Mouse (Mus musculus) left cerebral cortex, postnatal 25 days (tissue): ENCODE data around the gene St6gal1. TPM values are rescaled to one million over a fixed set of nuclear protein-coding genes. Genes with fewer than 3 reads are reported as not detected.

Experiments used
- DNase-seq, 2 experiments: peaks; one replicate each; pipeline ENCODE4 v3.0.0; 2022; ENCODE audit warnings: low spot score in 2 of 2, mixed read lengths in 1 of 2
- intact Hi-C: fragments of 180-260 bp; cut with DNase I; formaldehyde crosslinking; loops from one replicate; pipeline ENCODE4 v1.15.1; 2025
- total RNA-seq, 2 experiments: library from RNA; stranded (reverse); gene quantifications; 2 replicates each; pipeline ENCODE4 v1.2.3; 2021

Gene St6gal1
- total RNA-seq, 2 experiments from 2014 or later, result 13.1 to 13.5 TPM

DNA sequence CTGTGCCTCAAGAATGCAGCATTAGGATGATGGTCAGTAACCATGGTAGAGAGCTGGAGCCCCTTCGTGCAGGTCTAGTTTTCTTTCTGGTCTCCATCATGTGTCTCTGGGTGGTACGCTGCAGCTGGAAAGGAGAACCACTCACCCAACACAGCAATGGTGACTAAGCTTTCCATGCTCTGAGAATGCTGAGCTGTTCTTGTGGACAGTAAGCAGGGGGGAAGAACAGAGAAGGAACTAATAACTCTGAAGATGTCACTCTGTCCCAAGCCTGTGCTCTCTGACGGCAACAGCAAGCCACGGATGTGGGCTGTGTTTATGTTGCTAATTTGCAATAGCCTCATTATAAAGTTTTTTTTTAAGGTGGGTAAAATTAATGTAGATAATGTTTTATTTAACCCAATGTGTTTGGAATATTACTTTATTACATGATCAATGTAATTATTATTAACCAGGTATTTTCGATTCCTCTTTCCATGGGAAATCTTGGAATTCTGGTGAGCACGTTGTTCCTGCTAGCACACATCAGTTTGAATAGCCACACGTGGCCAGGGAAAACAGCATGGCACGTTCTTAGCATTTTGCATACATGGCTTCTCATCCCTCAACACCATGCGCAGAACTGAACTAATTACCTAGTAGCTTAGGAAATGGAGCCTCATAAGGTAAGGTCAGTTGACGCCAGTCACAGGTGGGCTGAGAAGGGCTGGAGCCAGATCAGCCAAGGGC is 62.9 kb downstream of the St6gal1 start:
- DNase-seq, result no peak
- intact Hi-C loops, result no loop called here

GRCm38 (mm10) chr16:23288103-23288502 is 63.6 kb downstream of the St6gal1 start:
- intact Hi-C loops, result no loop called here
- DNase-seq, result no peak

GRCm38 (mm10) chr16:23289424-23289823 is 64.9 kb downstream of the St6gal1 start:
- DNase-seq, result no peak
- intact Hi-C loops, result no loop called here

DNA sequence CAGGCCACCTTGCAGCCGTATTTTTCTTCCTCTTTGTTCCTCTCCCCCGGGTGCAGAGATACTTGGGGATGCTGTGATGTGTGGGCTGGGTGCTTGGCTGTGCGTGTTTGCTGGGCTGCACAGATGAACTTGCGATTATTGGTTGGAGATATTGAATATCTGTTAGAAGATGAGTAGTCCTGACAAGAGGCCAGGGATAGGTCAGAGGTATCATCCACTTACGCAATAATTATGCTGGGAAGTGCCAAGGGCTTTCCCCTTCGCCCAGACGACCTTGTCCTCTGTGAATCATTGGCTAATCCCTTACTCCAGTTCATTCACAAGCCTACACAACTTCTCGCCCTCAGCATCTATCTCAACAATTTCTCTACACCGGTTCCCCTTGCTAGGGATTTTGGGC is 65.6 kb downstream of the St6gal1 start:
- no peak for DNase-seq
- intact Hi-C loops, result no loop called here

DNA sequence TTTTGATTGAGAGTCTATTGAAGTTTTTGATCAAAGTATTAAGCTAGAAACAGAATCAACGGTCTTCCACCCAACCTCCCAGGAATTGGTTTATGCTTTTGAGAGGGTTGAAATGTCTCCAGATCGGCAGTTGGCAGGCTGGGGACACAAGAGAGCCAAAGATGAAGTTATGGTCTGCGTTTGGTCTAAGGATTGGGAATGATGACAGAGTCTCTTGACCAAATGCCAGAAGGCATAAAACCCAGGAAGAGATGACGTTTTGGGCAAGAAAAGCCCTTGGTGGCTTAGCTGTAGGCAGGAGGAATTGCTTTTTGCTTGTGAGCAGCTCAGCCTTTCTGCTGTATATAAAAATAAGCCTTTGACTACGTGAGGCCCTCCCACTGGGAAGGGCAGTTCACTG is 67.0 kb downstream of the St6gal1 start:
- intact Hi-C loops, result no loop called here
- peak in 1 of 2 experiments; percentile 33 for DNase-seq

- DNase-seq, result no peak
- intact Hi-C loops, result no loop called here
Observed at GRCm38 (mm10) chr16:23294236-23294635, 69.7 kb downstream of the St6gal1 start.

GRCm38 (mm10) chr16:23294747-23295146 is 70.2 kb downstream of the St6gal1 start:
- intact Hi-C loops, result no loop called here
- DNase-seq, result no peak

DNA sequence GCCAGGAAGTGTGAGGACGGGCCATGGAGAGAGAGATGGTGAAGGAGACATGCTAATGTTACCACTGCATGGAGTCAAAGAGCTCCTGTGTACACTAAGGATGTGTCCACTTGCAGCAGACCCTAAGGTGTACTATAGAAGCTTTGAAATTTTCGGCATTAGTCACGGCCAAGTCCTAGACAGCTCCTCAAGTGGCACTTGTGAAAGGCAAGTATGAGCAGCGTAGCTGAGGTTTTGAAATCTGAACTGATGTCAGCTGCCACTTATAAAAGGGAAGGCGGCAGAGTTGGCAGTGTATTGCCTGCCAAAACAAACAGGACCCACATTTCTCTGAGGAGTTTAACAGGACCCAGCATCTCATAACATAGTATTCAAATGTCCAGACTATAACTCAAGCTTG is 71.2 kb downstream of the St6gal1 start:
- intact Hi-C loops, result no loop called here
- DNase-seq, result no peak

GRCm38 (mm10) chr16:23296721-23297120 is 72.2 kb downstream of the St6gal1 start:
- intact Hi-C loops, result no loop called here
- no peak for DNase-seq

GRCm38 (mm10) chr16:23298441-23298840 is 73.9 kb downstream of the St6gal1 start:
- intact Hi-C loops, result no loop called here
- no peak for DNase-seq

- intact Hi-C loops, result no loop called here
- DNase-seq, result no peak
Observed at GRCm38 (mm10) chr16:23298911-23299310, 74.4 kb downstream of the St6gal1 start.

DNA sequence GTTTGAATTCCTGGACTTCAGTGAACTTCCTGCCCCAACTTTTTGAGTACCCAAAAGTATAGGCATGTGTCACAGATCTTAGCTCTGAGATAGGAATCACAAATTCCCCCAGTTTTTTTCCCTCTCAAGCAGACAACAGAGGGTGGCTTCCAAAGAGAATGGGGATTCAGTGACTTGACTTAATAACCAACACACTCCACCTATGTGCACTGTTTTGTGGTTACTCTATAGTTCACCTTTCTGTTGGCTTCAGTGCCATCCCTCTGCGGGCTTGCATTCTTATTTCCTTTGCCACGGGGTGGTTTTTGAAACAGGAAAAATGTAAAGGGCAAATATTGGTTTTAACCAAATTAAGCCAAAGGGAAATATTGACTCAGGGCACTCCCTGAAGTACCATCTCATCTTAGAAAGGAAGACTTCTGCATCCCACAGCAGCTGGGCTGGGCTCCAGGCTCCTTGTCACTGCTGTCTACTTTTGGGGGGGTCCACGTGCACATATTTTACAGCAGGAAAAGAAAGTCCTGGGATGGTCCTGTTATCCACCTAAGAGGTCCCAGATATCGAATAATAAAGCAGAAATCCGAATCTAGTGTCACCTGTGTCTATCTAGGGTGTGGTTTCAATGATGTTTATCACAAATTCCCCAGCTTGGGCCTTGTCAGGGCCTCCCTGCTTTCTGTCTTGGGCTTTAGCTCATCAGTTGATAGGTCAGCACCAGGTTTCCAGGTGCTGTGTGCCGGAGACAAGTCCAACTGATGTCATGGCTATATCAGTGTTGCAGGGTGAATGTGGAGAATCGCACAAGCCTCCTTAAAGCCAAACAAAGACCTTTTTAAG is 75.6 kb downstream of the St6gal1 start:
- intact Hi-C loops, result no loop called here
- no peak for DNase-seq

DNA sequence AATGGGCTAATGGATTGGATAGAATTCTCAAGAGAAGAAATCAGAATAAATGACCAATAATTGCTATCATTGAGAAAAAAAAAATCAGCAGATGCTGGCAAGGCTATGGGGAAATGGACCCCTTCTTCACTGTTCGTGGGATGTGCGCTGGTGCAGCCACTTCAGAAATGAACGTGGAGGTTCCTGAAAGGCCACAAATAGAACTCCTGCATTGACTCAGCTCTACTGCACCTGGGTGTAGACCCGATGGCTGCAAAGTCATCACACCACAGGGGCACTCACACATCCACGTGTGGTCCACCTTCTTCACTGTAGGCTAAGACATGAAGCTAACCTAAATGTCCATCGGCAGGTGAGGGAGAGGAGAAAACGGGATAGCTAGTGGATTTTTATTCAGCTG is 77.2 kb downstream of the St6gal1 start:
- intact Hi-C loops, result no loop called here

DNA sequence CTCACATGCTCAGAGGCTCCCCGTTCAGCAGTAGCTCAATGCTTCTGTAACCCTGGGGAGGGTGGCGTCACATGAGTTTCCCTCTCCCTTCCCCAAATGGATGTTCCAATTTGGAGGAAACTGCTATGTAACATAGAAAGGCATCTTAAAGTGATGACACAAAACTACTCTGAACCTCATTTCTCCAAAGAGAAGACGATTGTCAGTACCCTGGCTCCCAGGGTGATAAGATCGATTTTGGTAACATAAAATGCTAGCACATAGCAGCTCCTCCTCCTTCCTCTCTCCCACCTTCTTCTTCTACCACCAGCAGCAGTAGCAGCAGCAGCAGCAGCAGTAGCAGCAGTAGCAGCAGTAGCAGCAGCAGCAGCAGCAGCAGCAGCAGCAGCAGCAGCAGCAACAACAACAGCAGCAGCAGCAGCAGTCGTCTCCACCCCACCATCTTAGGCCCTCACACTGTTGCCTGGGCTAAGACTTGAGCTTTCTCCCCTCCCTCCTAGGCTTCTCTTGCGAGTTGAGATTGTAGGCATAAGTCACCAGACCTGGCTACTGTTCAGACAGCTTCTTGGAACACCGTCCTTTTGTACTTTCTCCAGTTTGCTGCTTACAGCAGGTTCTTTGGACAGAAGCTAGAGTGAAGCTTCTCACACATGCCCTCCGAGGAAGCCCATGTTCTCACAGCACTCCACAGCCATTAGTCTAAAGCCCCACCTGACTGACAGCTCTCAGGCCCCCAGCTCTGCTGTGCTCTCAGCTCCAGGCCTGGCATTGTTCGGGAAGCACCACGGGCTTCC is 81.5 kb downstream of the St6gal1 start:
- no peak for DNase-seq
- intact Hi-C loops, result no loop called here

More for the DNA sequence above, 77.2 kb downstream of the St6gal1 start:
- no peak for DNase-seq

DNA sequence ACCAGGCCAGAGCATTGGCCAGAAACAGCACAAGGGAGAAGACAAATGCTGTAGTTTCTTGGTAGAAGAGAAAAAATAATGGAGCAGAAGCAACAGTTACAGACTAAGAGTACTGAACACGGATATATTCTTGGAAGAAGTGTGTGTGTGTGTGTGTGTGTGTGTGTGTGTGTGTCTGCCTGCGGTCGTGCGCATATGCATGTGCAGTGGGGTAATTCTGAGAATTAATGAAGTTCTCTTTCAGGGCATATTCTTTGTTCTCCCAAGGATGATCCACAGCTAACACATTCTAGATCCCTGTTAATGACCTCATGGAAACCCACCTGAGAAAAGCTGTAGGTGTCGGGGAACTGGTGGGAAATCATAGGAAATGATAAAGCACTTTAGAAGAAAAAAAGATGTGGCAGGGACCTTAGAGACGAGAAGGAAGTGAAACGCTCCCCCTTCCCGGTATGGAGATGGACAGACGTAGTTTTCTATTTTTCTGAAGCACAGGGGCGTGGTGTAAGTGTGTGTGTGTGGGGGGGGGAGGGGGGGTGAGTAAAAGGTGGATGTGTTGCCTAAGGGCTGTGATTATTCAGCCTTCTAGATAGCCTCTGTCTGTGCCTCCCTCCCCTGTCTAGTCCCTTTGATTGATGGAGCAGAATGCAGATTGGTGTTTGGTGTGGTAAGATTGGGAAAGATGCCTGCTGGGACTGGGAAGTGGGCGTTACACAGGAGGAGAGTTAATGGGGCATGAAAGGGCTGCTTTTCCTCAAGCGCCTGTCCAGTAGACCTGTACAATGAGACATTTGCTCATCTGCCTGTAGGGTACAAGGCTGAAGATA is 82.8 kb downstream of the St6gal1 start:
- intact Hi-C loops, result no loop called here
- no peak for DNase-seq

DNA sequence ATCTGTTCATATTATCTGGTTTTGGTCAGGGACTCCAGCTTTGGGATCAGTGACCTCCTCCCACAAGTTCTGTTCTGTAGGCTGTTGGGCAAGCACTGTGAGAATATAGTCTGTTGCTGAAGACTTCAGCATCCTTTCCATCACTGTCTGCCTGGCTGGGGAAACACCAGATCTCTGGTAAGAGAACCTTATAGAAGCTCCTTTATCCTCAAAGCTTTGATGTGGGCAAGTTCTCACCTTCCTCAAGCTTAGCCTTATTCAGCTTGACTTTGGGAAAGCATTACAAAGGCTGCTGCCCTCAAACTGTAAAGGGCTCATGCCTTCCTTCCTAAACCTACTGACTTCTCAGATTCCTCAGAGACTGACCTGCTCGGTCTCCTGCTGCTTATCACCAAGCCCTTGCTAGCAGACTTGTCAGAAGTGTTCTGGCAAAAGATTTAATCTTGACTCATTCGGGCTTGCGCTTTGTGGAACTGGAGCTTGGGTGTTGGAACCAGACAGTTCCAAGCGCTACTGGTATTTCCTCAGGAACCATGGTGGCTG is 83.5 kb downstream of the St6gal1 start:
- intact Hi-C loops, result no loop called here
- DNase-seq, result no peak

DNA sequence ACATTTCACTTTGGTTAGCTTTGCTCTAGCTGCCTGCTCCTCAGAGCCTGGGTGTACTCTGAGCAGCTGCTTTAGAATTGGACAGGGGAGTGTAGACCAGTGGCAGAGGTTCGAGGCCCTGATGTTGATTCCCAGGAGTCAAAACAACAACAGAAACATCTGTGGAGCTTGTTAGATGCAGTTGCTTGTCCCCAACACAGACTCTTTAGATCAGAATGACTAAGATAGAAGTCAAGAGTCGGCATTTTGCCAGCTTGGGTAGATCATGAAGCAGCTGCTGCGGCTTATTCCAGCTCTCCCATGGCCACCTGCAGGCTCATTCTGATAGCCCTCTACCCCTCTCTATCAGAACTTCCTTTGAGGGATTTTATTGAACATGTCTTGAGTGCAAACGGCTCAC is 84.5 kb downstream of the St6gal1 start:
- intact Hi-C loops, result no loop called here
- no peak for DNase-seq

- DNase-seq, result no peak
- intact Hi-C loops, result no loop called here
Observed at GRCm38 (mm10) chr16:23312604-23313003, 88.1 kb downstream of the St6gal1 start.

DNA sequence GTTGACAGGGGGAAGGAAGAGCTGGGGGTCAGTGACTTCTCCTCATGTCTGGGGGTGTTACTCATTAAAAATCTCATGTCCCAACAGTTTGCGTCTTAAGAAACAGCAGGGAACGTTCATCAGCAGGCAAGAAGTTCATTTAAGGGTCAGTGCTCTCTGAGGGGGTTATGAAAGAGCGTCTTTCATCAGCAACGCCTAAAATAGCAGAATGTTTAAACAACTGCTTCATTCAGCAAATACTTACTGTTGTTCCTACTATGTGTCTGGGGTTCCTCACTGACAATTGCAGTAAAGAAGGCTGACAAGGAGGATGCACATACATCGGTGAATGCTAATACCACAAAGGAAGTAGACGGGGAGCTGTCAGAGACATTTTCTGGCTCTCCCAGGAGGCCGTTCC is 90.2 kb downstream of the St6gal1 start:
- DNase-seq, result no peak
- intact Hi-C loops, result no loop called here
